Mouse (Mus musculus) small intestine, adult 2 months (tissue): ENCODE data around the gene Eps15l1. TPM values are rescaled to one million over a fixed set of nuclear protein-coding genes. Genes with fewer than 3 reads are reported as not detected.

Source experiments
- H3K27ac ChIP-seq: fragments of 200-500 bp; 2 replicates; pipeline ENCODE4 v1.5.1; 2012; ENCODE audit warnings: low read depth, low read length, control low read depth, inconsistent platforms; ENCODE audit not compliant: insufficient read depth
- H3K27me3 ChIP-seq: fragments of 200-500 bp; 2 replicates; pipeline ENCODE4 v1.6.1; 2012; ENCODE audit warnings: mild to moderate bottlenecking, moderate library complexity, low read length, inconsistent platforms; ENCODE audit not compliant: control insufficient read depth, insufficient read depth
- H3K36me3 ChIP-seq: fragments of 200-500 bp; 2 replicates; pipeline ENCODE4 v1.6.1; 2012; ENCODE audit warnings: mild to moderate bottlenecking, low read length, control low read depth, inconsistent platforms; ENCODE audit not compliant: control insufficient read depth, insufficient read depth
- H3K4me1 ChIP-seq: fragments of 200-500 bp; 2 replicates; pipeline ENCODE4 v1.6.1; 2012; ENCODE audit warnings: low read length, inconsistent platforms, mixed read lengths; ENCODE audit not compliant: control insufficient read depth, insufficient read depth, insufficient read length
- H3K4me3 ChIP-seq: fragments of 200-500 bp; 2 replicates; pipeline ENCODE4 v1.5.1; 2012; ENCODE audit warnings: low read depth, mild to moderate bottlenecking, control low read depth, inconsistent platforms, low read length, moderate library complexity
- CTCF ChIP-seq: fragments of 200-500 bp; IDR thresholded peaks from 2 replicates; pipeline ENCODE4 v1.5.1; 2012; ENCODE audit warnings: low read depth, mild to moderate bottlenecking, control low read depth, inconsistent platforms, low read length, moderate library complexity, mixed read lengths; ENCODE audit not compliant: insufficient replicate concordance, insufficient read length; ENCODE audit errors: extremely low read depth
- POLR2A ChIP-seq: fragments of 200-500 bp; IDR thresholded peaks from 2 replicates; pipeline ENCODE4 v1.6.1; 2012; ENCODE audit warnings: low read depth, mild to moderate bottlenecking, control low read depth, inconsistent platforms, low read length, moderate library complexity
- WGBS: fragments of 180-500 bp; shearing (Covaris S2); methylation state at CpG from one replicate; pipeline ENCODE4 v1.1.7; 2018; 5-methylcytosine and 5-hydroxymethylcytosine counted together
- polyA plus RNA-seq: library from polyadenylated mRNA; depleted of rRNA; stranded (reverse); fragments of >200 nt; gene quantifications from 2 replicates; pipeline ENCODE4 v1.2.3, GENCODE M21; 2012

The Eps15l1 gene
- polyA plus RNA-seq, 1 experiment: 27.0 TPM

GRCm38 (mm10) chr8:72352951-72353699 lies 68.1 kb downstream of the Eps15l1 start:
- H3K36me3 ChIP-seq: peaks cover 6% of the 10 kb centered on the region; the same call in 1 of the 2 replicates
- TF ChIP-seq CTCF (no peak), POLR2A (no peak)
- H3K4me3 ChIP-seq: no peak overlapping the region
- 85% methylated on average over 8 of the region's 8 CpGs for WGBS
- H3K27ac ChIP-seq: peak overlapping the region; percentile 21; the same call in 1 of the 2 replicates
- peaks cover 6% of the 10 kb centered on the region for H3K4me1 ChIP-seq
- H3K27me3 ChIP-seq: no peaks in the 10 kb centered on the region

- H3K4me3 ChIP-seq: no peak overlapping the region
- no peak for TF ChIP-seq CTCF
- no peak for TF ChIP-seq POLR2A
- WGBS: 85% methylated on average over 7 of the region's 7 CpGs
- H3K27me3 ChIP-seq: no peaks in the 10 kb centered on the region
- H3K27ac ChIP-seq: no peak overlapping the region
- H3K4me1 ChIP-seq: peaks cover 6% of the 10 kb centered on the region
- peaks cover 4% of the 10 kb centered on the region; the same call in 1 of the 2 replicates for H3K36me3 ChIP-seq
These were observed 69.8 kb downstream of the Eps15l1 start for GRCm38 (mm10) chr8:72351405-72352005.

- no peak overlapping the region for H3K27ac ChIP-seq
- no peak overlapping the region for H3K4me3 ChIP-seq
- peaks cover 6% of the 10 kb centered on the region for H3K4me1 ChIP-seq
- WGBS: 87% methylated on average over 8 of the region's 8 CpGs
- H3K36me3 ChIP-seq: peaks cover 4% of the 10 kb centered on the region; the same call in 1 of the 2 replicates
- TF ChIP-seq CTCF (no peak), POLR2A (no peak)
- H3K27me3 ChIP-seq: no peaks in the 10 kb centered on the region
These were observed 70.5 kb downstream of the Eps15l1 start for GRCm38 (mm10) chr8:72350727-72351126.

- peaks cover 3% of the 10 kb centered on the region for H3K4me1 ChIP-seq
These were observed 71.4 kb downstream of the Eps15l1 start for GRCm38 (mm10) chr8:72349838-72350237.

GRCm38 (mm10) chr8:72348956-72349355 lies 72.3 kb downstream of the Eps15l1 start:
- Histone ChIP-seq H3K36me3 (peaks cover 12% of the 10 kb centered on the region), H3K27me3 (no peaks in the 10 kb centered on the region), H3K4me1 (no peaks in the 10 kb centered on the region; the same call in 1 of the 2 replicates), H3K27ac (no peak overlapping the region), H3K4me3 (no peak overlapping the region)
- WGBS: 88% methylated on average over 1 of the region's 1 CpGs
- TF ChIP-seq POLR2A (no peak), CTCF (no peak)

More at GRCm38 (mm10) chr8:72349838-72350237, 71.4 kb downstream of the Eps15l1 start:
- H3K36me3 ChIP-seq: peaks cover 11% of the 10 kb centered on the region
- no peaks in the 10 kb centered on the region for H3K27me3 ChIP-seq
- no peak for TF ChIP-seq CTCF
- no peak for TF ChIP-seq POLR2A
- WGBS: 74% methylated on average over 9 of the region's 9 CpGs
- no peak overlapping the region for H3K4me3 ChIP-seq
- H3K27ac ChIP-seq: peak overlapping the region; percentile 17; the same call in 1 of the 2 replicates

- Histone ChIP-seq H3K4me1 (no peaks in the 10 kb centered on the region), H3K27ac (no peak overlapping the region), H3K4me3 (no peak overlapping the region), H3K36me3 (peaks cover 12% of the 10 kb centered on the region), H3K27me3 (no peaks in the 10 kb centered on the region)
- 87% methylated on average over 2 of the region's 2 CpGs for WGBS
- TF ChIP-seq POLR2A (no peak), CTCF (no peak)
These were observed 73.1 kb downstream of the Eps15l1 start for GRCm38 (mm10) chr8:72348114-72348513.

GRCm38 (mm10) chr8:72347553-72347952 lies 73.7 kb downstream of the Eps15l1 start:
- H3K4me3 ChIP-seq: no peak overlapping the region
- no peak overlapping the region for H3K27ac ChIP-seq
- H3K36me3 ChIP-seq: peaks cover 17% of the 10 kb centered on the region
- no peaks in the 10 kb centered on the region for H3K4me1 ChIP-seq
- no peaks in the 10 kb centered on the region for H3K27me3 ChIP-seq
- WGBS: 84% methylated on average over 1 of the region's 1 CpGs
- no peak for TF ChIP-seq CTCF
- TF ChIP-seq POLR2A: no peak
